Mouse (Mus musculus) kidney, embryonic 16.5 days (tissue): ENCODE measurements around the gene Crhr2. TPM values are rescaled to one million over a fixed set of nuclear protein-coding genes. Genes with fewer than 3 reads are reported as not detected.

Source experiments
- ATAC-seq: fragments of 200-750 bp; cut with Nextera tagmentation; 2 replicates; pipeline ENCODE4 v1.8.0; 2017; ENCODE audit warnings: moderate TSS enrichment; ENCODE audit not compliant: low FRiP score, low TSS enrichment
- H3K27ac ChIP-seq: fragments of 300-500 bp; sonication (generic); 2 replicates; pipeline ENCODE4 v1.5.1; 2014; ENCODE audit warnings: low read length
- H3K27me3 ChIP-seq: fragments of 300-500 bp; sonication (generic); 2 replicates; pipeline ENCODE4 v1.6.1; 2014; ENCODE audit warnings: low read length, control low read depth, mixed read lengths; ENCODE audit not compliant: insufficient read depth
- H3K36me3 ChIP-seq: fragments of 300-500 bp; sonication (generic); 2 replicates; pipeline ENCODE4 v1.6.1; 2014; ENCODE audit warnings: low read length, control low read depth, mixed read lengths; ENCODE audit not compliant: insufficient read depth
- H3K4me1 ChIP-seq: fragments of 300-500 bp; sonication (generic); 2 replicates; pipeline ENCODE4 v1.6.1; 2014; ENCODE audit warnings: low read length, control low read depth, mixed read lengths; ENCODE audit not compliant: insufficient read depth
- H3K4me2 ChIP-seq: fragments of 300-500 bp; sonication (generic); replicated peaks from 2 replicates; pipeline ENCODE4 v1.6.1; 2014; ENCODE audit warnings: low read depth, low read length
- H3K4me3 ChIP-seq: fragments of 300-500 bp; sonication (generic); 2 replicates; pipeline ENCODE4 v1.5.1; 2014; ENCODE audit warnings: mild to moderate bottlenecking, low read length
- H3K9ac ChIP-seq: fragments of 300-500 bp; sonication (generic); replicated peaks from 2 replicates; pipeline ENCODE4 v1.6.1; 2014; ENCODE audit warnings: low read length
- H3K9me3 ChIP-seq: fragments of 300-500 bp; sonication (generic); 2 replicates; pipeline ENCODE4 v1.6.1; 2016; ENCODE audit warnings: low read length, control low read depth
- WGBS: fragments of 180-500 bp; shearing (Covaris S2); extraction: QIAGEN DNeasy Blood & Tissue Kit; methylation state at CpG from one replicate; pipeline ENCODE4 v1.1.7; 2014; 5-methylcytosine and 5-hydroxymethylcytosine counted together
- polyA plus RNA-seq: library from polyadenylated mRNA; unstranded; fragments of >200 nt; fragmentation: Nextera tagmentation; extraction: Ambion mirVana; gene quantifications from 2 replicates; pipeline ENCODE4 v1.2.1, GENCODE M21; 2015

Crhr2 gene
- polyA plus RNA-seq, 1 experiment from 2014 or later, result 0.11 TPM

DNA sequence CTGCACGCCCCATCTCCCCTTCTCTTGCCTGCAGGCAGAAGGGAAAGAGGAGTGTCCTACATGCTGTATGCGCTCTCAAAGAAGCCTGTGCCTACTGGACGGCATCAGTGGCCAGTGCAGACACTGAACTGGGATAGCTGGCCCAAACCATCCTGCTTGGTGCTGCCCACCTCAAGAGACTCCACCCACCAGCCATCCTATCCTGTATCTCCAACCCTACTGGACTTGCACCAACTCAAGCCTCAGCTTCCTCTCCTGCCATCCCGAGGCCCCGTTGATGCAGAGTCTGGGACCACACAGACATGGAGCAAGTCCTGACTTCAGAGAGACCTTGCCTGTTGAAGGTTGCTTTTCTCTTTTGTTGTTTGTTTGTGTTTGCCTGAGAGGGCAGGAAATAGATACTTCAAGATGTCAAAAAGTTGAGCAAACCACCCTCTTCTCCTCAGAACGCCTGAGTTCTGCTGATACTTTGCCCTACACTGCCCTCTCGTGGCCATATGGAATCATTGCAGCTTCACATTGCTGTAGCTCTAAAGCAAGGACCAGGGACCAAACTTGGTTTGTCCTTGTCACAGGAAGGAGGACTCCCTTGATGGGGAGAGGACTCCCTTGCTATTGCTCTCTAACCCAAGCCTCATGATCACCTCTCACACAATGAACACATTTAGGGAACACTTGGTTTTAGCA is 34.1 kb upstream of the Crhr2 start:
- Histone ChIP-seq H3K27ac (no peak overlapping the region), H3K36me3 (no peaks in the 10 kb centered on the region), H3K4me2 (0 out of 2 replicates have a peak overlapping the region, but pooled peaks have one; percentile 3), H3K4me3 (no peak overlapping the region), H3K9ac (no peak overlapping the region), H3K27me3 (no peaks in the 10 kb centered on the region), H3K4me1 (no peaks in the 10 kb centered on the region), H3K9me3 (no peaks in the 10 kb centered on the region)
- WGBS, result 46% methylated on average over 7 of the region's 7 CpGs
- ATAC-seq, result peak; percentile 77

DNA sequence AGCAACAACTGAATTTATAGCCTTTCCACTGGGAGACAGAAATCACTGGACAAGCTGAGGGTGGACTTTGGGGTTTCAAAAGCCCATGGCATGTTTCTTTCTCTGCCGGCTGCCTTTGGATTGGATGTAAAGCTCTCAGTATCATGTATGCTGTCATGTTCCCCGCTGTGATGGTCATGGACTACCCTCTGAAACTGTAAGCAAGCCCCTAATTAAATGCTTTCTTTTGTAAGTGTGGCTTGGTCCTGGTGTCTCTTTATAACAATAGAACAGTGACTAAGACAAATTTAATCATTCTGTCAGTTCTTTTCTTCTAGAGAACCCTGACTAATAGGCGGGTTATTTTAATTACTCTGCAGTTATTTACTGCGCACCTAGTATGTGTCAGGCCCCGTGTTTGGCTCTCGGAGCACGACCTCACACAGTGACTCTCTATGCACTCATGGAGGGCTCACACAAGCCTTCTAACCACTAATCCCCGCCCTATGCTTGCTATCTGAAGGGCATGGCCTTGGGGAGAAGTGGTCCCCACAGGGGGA is 30.3 kb upstream of the Crhr2 start:
- Histone ChIP-seq H3K4me2 (no peak overlapping the region), H3K4me3 (no peak overlapping the region), H3K27me3 (no peaks in the 10 kb centered on the region), H3K9ac (no peak overlapping the region), H3K9me3 (no peaks in the 10 kb centered on the region), H3K4me1 (no peaks in the 10 kb centered on the region), H3K36me3 (no peaks in the 10 kb centered on the region), H3K27ac (no peak overlapping the region)
- 79% methylated on average over 8 of the region's 8 CpGs for WGBS
- no peak for ATAC-seq

DNA sequence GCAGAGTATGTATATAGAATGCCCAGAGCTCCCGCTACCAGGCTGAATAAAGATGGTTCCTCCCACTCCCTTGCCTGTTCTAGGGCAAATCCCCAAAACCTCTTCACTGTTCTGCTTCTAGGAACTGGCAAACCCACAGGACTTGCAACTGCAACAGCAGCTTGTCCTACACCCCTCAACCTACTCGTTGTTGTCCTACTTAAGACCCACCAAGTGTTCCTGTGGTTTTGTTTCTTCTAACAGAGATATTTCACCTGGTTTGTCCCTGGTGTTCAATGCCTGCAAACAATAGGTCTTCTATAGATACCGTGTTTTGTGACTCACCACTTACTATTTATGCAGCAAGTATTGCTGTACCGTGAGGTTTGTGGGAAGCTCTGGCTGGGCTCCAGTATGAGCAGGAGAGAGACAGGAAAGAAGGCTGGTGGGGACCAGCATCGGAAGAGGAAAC is 28.5 kb upstream of the Crhr2 start:
- Histone ChIP-seq H3K4me3 (no peak overlapping the region), H3K4me1 (no peaks in the 10 kb centered on the region), H3K9ac (no peak overlapping the region), H3K9me3 (no peaks in the 10 kb centered on the region), H3K27me3 (no peaks in the 10 kb centered on the region), H3K4me2 (no peak overlapping the region), H3K36me3 (no peaks in the 10 kb centered on the region), H3K27ac (no peak overlapping the region)
- 73% methylated on average over 5 of the region's 5 CpGs for WGBS
- ATAC-seq, result no peak

DNA sequence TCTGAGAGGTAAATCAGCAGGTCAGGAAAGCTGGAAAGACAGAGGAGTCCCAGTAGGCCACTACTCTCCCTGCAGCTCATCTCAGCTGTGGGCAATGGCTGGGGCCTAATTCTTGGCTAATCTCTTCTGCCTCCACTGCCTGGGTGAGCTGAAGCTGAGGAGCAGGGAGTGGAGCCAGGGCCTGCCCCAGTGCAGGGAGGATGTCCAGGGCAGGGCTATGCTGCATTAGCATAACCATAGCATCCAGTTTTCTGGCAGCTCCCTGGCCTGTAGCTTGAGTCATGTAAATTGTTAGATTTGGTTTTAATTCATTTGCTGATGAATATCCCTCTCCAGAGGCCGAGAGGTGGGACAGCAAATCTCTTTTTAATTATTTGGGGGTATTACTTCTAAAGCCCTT is 26.4 kb upstream of the Crhr2 start:
- no peak overlapping the region for H3K9ac ChIP-seq
- 55% methylated on average over 1 of the region's 1 CpGs for WGBS
- H3K9me3 ChIP-seq, result no peaks in the 10 kb centered on the region
- H3K27me3 ChIP-seq, result no peaks in the 10 kb centered on the region
- no peak for ATAC-seq
- no peak overlapping the region for H3K4me2 ChIP-seq
- H3K4me1 ChIP-seq, result no peaks in the 10 kb centered on the region
- no peak overlapping the region for H3K27ac ChIP-seq
- no peak overlapping the region for H3K4me3 ChIP-seq
- no peaks in the 10 kb centered on the region for H3K36me3 ChIP-seq

DNA sequence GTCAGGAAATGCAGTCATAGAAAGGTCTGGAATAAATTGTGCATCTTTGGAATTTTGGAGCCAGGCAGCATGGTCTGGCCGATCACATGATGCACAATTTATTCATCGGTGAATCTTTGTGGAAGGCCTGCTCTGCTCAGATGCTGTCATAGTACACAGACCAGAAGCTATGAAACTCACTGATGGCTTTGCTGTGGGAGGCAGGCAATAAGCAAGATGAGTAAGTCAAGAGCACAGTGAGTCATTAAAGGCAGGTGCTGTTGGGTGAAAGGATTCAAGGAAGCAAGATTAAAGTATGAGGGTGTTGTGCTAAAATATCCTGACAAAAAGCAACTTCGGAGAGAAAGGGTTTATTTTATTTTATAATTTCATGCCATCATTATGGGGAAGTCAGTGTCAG is 19.4 kb upstream of the Crhr2 start:
- 87% methylated on average over 3 of the region's 3 CpGs for WGBS
- H3K9ac ChIP-seq, result no peak overlapping the region
- H3K36me3 ChIP-seq, result no peaks in the 10 kb centered on the region
- H3K4me1 ChIP-seq, result no peaks in the 10 kb centered on the region
- no peaks in the 10 kb centered on the region for H3K9me3 ChIP-seq
- ATAC-seq, result no peak
- H3K27ac ChIP-seq, result no peak overlapping the region
- H3K27me3 ChIP-seq, result no peaks in the 10 kb centered on the region
- H3K4me2 ChIP-seq, result no peak overlapping the region
- no peak overlapping the region for H3K4me3 ChIP-seq

DNA sequence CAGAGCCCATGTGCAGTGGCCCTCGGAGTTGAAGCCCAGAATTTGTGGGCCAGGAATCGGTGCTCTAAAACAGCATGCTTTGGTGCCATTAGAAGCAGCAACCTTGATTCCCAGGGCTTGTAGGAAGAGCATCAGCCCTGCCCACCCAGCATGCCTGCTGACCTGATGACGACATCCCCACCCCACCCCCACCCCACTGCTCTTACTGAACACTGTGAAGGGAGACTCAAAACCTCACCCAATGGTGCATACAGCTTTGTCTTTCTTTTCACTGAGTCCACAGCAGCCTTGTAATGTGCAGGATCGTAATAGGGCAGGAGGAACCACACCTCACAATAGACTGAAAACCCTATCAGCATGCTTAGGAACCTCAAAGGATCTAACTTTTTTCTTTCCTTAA is 13.3 kb upstream of the Crhr2 start:
- 48% methylated on average over 4 of the region's 4 CpGs for WGBS
- Histone ChIP-seq H3K9me3 (peaks cover 5% of the 10 kb centered on the region; the same call in 1 of the 2 replicates), H3K4me1 (no peaks in the 10 kb centered on the region), H3K4me2 (no peak overlapping the region), H3K9ac (no peak overlapping the region), H3K4me3 (no peak overlapping the region), H3K27ac (no peak overlapping the region), H3K27me3 (no peaks in the 10 kb centered on the region), H3K36me3 (no peaks in the 10 kb centered on the region)
- ATAC-seq, result no peak

DNA sequence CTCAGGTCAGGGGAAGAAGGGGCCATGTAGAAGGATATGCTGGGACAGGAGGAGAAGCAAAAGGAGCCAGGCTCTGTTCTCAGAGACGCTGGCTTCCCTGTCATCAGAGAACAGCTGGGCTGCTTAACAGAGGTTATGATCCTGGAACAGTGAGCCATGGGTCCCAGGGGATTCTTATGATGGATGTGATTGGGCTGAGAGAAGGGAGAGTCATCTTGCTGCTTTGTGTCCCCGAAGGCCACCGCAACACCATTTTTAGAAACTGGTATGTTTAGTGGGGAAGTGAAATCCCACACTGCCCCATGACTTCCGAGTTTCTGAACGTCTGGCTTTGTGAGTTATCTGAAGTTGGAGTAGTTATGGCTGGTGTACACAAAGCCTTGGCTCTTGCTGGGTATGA is 12.5 kb upstream of the Crhr2 start:
- Histone ChIP-seq H3K9me3 (peaks cover 5% of the 10 kb centered on the region; the same call in 1 of the 2 replicates), H3K4me3 (no peak overlapping the region), H3K4me1 (no peaks in the 10 kb centered on the region), H3K4me2 (no peak overlapping the region), H3K9ac (no peak overlapping the region), H3K36me3 (no peaks in the 10 kb centered on the region), H3K27me3 (no peaks in the 10 kb centered on the region), H3K27ac (no peak overlapping the region)
- WGBS, result 51% methylated on average over 5 of the region's 5 CpGs
- peak; percentile 19; the same call in 1 of the 2 replicates for ATAC-seq

DNA sequence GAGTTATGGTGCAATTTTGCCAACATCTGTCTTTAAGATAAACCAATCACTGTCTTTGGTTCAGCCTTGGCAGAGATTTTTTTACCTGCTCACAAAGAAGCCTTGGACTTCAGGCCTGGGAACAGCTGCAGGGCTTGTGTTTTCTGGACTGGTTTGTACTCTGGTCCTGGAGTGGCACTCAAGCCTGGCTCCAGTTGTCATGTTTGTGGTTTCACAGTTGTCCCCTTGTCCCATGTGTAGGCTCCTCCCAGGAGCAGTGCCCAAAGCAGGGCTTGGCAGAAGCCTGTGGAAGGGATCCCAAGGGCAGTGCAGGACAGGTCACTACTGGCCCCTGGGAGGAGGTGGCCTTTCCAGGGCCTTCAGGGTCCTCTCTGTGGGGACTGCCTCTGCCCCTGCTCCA is 5.5 kb upstream of the Crhr2 start:
- Histone ChIP-seq H3K36me3 (no peaks in the 10 kb centered on the region), H3K27ac (no peak overlapping the region), H3K4me2 (no peak overlapping the region), H3K9me3 (no peaks in the 10 kb centered on the region), H3K27me3 (no peaks in the 10 kb centered on the region), H3K9ac (no peak overlapping the region), H3K4me3 (no peak overlapping the region), H3K4me1 (0 out of 2 replicates have a peak, but pooled peaks cover under 1% of the 10 kb centered on the region)
- ATAC-seq, result no peak

DNA sequence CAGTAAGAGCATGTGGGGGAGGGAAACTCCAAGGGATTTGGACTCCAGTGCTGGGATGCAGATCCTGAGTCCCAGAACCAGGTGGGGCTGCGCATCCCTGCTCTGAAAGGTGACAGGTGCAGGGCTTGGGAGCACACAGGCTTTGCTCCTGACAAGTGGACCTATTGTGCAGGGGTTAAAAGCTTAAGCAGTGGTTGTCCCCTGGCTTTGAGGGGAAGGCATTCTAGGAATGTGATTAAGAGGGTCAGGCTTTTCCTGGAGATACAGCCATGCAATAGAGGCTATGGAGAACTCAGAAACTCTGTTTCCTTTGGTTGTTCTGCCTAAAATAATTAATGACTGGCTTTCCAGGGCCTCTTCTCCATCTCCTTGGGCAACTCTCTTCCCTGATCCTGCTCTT is 609 bp upstream of the Crhr2 start:
- ATAC-seq, result no peak
- Histone ChIP-seq H3K36me3 (no peaks in the 10 kb centered on the region), H3K4me2 (no peak overlapping the region), H3K27ac (no peak overlapping the region), H3K27me3 (no peaks in the 10 kb centered on the region), H3K9ac (no peak overlapping the region), H3K4me3 (no peak overlapping the region), H3K9me3 (no peaks in the 10 kb centered on the region), H3K4me1 (0 out of 2 replicates have a peak, but pooled peaks cover 5% of the 10 kb centered on the region)
- 84% methylated on average over 1 of the region's 1 CpGs for WGBS

DNA sequence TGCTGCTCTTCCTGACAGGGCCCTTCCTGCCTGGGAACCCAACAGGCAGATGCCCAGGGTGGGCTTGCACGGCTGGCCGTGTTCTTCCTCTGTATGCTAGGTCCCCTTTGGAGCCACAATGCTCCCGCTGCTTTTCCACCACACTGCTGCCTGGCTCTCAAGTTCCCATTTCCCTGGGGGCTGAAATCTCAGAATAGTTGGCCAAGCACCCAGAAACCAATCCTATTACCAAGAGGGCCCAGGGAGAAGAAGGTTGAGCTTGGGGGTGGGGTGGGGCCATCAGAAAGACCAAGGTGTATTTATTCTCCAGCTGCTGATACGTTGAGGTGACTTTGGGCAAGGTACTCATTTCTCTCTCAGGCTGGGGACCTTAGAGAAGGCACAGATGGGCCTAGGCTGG is 1.5 kb downstream of the Crhr2 start:
- Histone ChIP-seq H3K4me1 (0 out of 2 replicates have a peak, but pooled peaks cover 5% of the 10 kb centered on the region), H3K9ac (no peak overlapping the region), H3K27ac (no peak overlapping the region), H3K36me3 (no peaks in the 10 kb centered on the region), H3K4me3 (no peak overlapping the region), H3K9me3 (no peaks in the 10 kb centered on the region), H3K27me3 (no peaks in the 10 kb centered on the region), H3K4me2 (no peak overlapping the region)
- ATAC-seq, result no peak
- 88% methylated on average over 4 of the region's 4 CpGs for WGBS
